Mouse (Mus musculus) adrenal gland, adult 18-20 months (tissue): ENCODE measurements around the gene Ifitm1. TPM values are rescaled to one million over a fixed set of nuclear protein-coding genes. Genes with fewer than 3 reads are reported as not detected.
"Not testable (repeated sequence)": the region's sequence is repeated elsewhere in the genome, so short reads cannot be mapped to it uniquely, and the experiment has no call there.

Experiments
- DNase-seq, 2 experiments: peaks; one replicate each; pipeline ENCODE4 v3.0.0; 2021 to 2022; ENCODE audit warnings: low spot score in 2 of 2
- total RNA-seq, 2 experiments: library from RNA; stranded (reverse); gene quantifications; 1 replicate in 1 of 2; 2 replicates in 1 of 2; pipeline ENCODE4 v1.2.3; 2021

Ifitm1 gene
- total RNA-seq, 2 experiments from 2014 or later, result 6.9 to 9.8 TPM

- peak in 1 of 2 experiments; percentile 31 for DNase-seq
These were observed 17.0 kb upstream of the Ifitm1 start, which contains the start of gene Ifitm5 for GRCm38 (mm10) chr7:140949824-140950530. Gene Ifitm5 (minus strand): TSS chr7:140950291.

GRCm38 (mm10) chr7:140951051-140951450 lies 16.0 kb upstream of the Ifitm1 start:
- peak in 1 of 2 experiments; percentile 22 for DNase-seq

GRCm38 (mm10) chr7:140951765-140952164 lies 15.3 kb upstream of the Ifitm1 start:
- DNase-seq, result no peak

- DNase-seq, result no peak
These were observed 14.6 kb upstream of the Ifitm1 start for GRCm38 (mm10) chr7:140952441-140952840.

GRCm38 (mm10) chr7:140953133-140953532 lies 13.9 kb upstream of the Ifitm1 start:
- DNase-seq, result peak in 1 of 2 experiments; percentile 22

GRCm38 (mm10) chr7:140953800-140954732 lies 13.0 kb upstream of the Ifitm1 start:
- peak in 1 of 2 experiments; percentile 31 for DNase-seq

GRCm38 (mm10) chr7:140954733-140955071 lies 12.3 kb upstream of the Ifitm1 start:
- no peak for DNase-seq

- DNase-seq, result no peak
These were observed 11.7 kb upstream of the Ifitm1 start for GRCm38 (mm10) chr7:140955342-140955741.

- DNase-seq, result peak; percentile 57 to 61
These were observed 11.1 kb upstream of the Ifitm1 start, which contains the start of the genes Gm45717 and Ifitm2 for GRCm38 (mm10) chr7:140955758-140956555. Gene Gm45717 (minus strand): TSS chr7:140955937. Gene Ifitm2 (minus strand): TSS chr7:140955987.

GRCm38 (mm10) chr7:140956556-140956869 lies 10.5 kb upstream of the Ifitm1 start:
- no peak for DNase-seq

GRCm38 (mm10) chr7:140959181-140959901 lies 7.7 kb upstream of the Ifitm1 start:
- DNase-seq, result peak in 1 of 2 experiments; percentile 51

GRCm38 (mm10) chr7:140960026-140960425 lies 7.0 kb upstream of the Ifitm1 start:
- DNase-seq, result no peak

GRCm38 (mm10) chr7:140961416-140961815 lies 5.6 kb upstream of the Ifitm1 start:
- no peak for DNase-seq

- DNase-seq, result no peak
These were observed 4.3 kb upstream of the Ifitm1 start for GRCm38 (mm10) chr7:140962733-140963132.

- no peak for DNase-seq
These were observed 1.0 kb downstream of the Ifitm1 start for GRCm38 (mm10) chr7:140967862-140968591.

GRCm38 (mm10) chr7:140968710-140969109 lies 1.7 kb downstream of the Ifitm1 start:
- not testable (repeated sequence) for DNase-seq

- no peak for DNase-seq
These were observed 3.9 kb downstream of the Ifitm1 start for GRCm38 (mm10) chr7:140970931-140971330.

- DNase-seq, result no peak
These were observed 4.6 kb downstream of the Ifitm1 start for GRCm38 (mm10) chr7:140971479-140972171.
